Mouse (Mus musculus): ENCODE measurements at regions not wholly inside any gene's neighbourhood (a gene's known extent, or its start where the extent isn't known, plus 50 kb on each side); places are given as distances from the start of the nearest gene placed in this dataset.

GRCm38 (mm10) chr16:29981543-29981942, 82.6 kb upstream of the Hes1 start:
- Histone ChIP-seq H3K4me2 (replicated peaks) (no peak overlapping the region), H3K4me1 (no peaks in the 10 kb centered on the region), H3K36me3 (no peaks in the 10 kb centered on the region), H3K4me3 (no peak overlapping the region), H3K9ac (no peak overlapping the region), H3K27ac (no peak overlapping the region), H3K27me3 (replicated peaks) (no peaks in the 10 kb centered on the region; the same call in 1 of the 2 replicates), H3K9me3 (no peaks in the 10 kb centered on the region)
- 89% methylated on average over 7 of the region's 7 CpGs for WGBS
- no peak for ATAC-seq (ENCODE audit: low FRiP score, low read depth)

- Histone ChIP-seq H3K9ac (no peak overlapping the region), H3K36me3 (no peaks in the 10 kb centered on the region), H3K27ac (no peak overlapping the region), H3K27me3 (replicated peaks) (no peaks in the 10 kb centered on the region; the same call in 1 of the 2 replicates), H3K4me2 (replicated peaks) (no peak overlapping the region), H3K4me1 (no peaks in the 10 kb centered on the region), H3K9me3 (no peaks in the 10 kb centered on the region), H3K4me3 (no peak overlapping the region)
- ATAC-seq (ENCODE audit: low FRiP score, low read depth) = no peak
- 87% methylated on average over 8 of the region's 8 CpGs for WGBS
Measured at GRCm38 (mm10) chr16:29982224-29982785, 81.9 kb upstream of the Hes1 start.

DNA sequence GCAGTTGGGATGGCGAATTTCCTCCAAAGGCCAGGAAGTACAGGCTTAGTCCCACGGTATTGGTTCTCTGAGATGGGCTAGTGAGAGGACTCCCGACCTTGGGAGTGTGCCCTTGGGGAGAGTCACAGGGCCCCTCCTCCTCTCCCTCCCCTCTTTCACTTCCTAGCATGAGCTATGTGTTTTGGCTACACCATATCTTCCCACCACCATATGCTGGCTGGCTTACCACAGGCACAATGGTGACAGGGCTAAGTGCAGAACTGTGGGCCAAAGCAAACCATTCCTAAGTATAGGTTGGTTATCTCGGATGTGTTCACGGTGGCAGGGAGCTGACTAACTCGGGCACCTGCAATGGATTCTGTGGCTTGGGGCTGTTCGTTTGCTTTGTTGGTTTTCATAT, 81.0 kb upstream of the Hes1 start:
- H3K9me3 ChIP-seq = no peaks in the 10 kb centered on the region
- WGBS = 74% methylated on average over 7 of the region's 7 CpGs
- H3K9ac ChIP-seq = no peak overlapping the region
- H3K4me3 ChIP-seq = no peak overlapping the region
- H3K27me3 ChIP-seq (replicated peaks) = no peaks in the 10 kb centered on the region; the same call in 1 of the 2 replicates
- ATAC-seq (ENCODE audit: low FRiP score, low read depth) = no peak
- no peak overlapping the region for H3K4me2 ChIP-seq (replicated peaks)
- no peak overlapping the region for H3K27ac ChIP-seq
- no peaks in the 10 kb centered on the region for H3K4me1 ChIP-seq
- no peaks in the 10 kb centered on the region for H3K36me3 ChIP-seq

DNA sequence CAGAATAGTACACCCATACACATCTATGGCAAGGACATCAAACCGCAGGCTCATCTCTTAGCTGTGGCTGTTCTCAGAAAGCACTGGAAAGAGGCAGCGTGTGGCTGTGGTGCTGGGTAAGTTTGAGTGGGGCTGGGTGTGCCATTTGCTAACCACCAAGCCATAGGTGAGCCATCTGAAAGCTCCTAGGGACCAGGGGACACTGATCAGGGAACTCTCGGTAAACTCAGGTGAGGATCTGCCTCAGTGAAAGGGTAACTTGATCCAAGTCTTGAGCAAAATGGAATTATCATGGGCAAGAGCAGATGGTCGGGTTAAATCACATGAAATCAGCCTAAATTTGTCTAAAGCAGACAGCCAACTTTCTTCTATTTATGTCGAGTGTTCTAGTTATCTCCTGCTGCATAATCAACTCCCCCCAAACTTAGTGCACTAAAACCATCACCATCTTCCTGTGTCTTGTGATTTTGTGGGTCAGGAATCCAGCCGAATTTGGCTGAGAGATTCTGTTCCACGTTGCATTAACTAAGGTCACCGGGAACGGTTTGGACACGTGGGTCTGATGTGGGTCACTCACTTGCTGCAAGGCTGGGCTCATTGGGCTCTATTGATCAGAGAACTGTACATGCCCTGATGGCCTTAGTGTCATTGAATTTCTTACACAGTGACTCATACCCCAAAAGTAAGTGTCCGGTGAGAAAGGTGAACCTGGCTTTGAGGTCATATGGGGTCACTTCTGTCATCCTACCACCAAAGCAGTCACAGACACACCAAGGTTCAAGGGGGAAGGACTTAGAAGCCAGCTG, 78.9 kb upstream of the Hes1 start:
- Histone ChIP-seq H3K27ac (no peak overlapping the region), H3K4me2 (replicated peaks) (no peak overlapping the region), H3K9ac (no peak overlapping the region), H3K9me3 (no peaks in the 10 kb centered on the region), H3K36me3 (no peaks in the 10 kb centered on the region), H3K4me1 (no peaks in the 10 kb centered on the region), H3K27me3 (replicated peaks) (peaks cover 3% of the 10 kb centered on the region; the same call in 1 of the 2 replicates), H3K4me3 (no peak overlapping the region)
- ATAC-seq (ENCODE audit: low FRiP score, low read depth) = no peak
- WGBS = 90% methylated on average over 11 of the region's 11 CpGs

DNA sequence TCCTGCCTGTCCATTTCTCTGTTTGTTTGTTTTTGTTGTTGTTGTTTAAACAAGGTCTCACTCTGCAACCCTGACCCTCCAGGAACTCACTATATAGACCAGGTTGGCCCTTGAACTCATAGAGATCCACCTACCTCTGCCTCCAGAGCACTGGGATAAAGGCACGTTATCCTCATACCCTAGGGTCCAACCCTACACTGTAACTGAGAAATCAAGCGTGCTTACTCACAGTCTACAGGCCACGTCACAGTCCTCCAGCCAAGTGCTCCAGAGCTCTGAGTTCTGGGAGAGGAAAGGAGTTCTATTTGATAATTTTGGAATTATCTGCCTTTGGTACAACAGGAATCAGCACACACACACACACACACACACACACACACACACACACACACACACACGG, 76.6 kb upstream of the Hes1 start:
- Histone ChIP-seq H3K27me3 (replicated peaks) (0 out of 2 replicates have a peak, but pooled peaks cover 3% of the 10 kb centered on the region), H3K4me3 (no peak overlapping the region), H3K9ac (no peak overlapping the region), H3K4me1 (no peaks in the 10 kb centered on the region), H3K9me3 (no peaks in the 10 kb centered on the region), H3K36me3 (no peaks in the 10 kb centered on the region), H3K4me2 (replicated peaks) (no peak overlapping the region), H3K27ac (no peak overlapping the region)
- ATAC-seq (ENCODE audit: low FRiP score, low read depth) = no peak
- WGBS = 94% methylated on average over 4 of the region's 4 CpGs

DNA sequence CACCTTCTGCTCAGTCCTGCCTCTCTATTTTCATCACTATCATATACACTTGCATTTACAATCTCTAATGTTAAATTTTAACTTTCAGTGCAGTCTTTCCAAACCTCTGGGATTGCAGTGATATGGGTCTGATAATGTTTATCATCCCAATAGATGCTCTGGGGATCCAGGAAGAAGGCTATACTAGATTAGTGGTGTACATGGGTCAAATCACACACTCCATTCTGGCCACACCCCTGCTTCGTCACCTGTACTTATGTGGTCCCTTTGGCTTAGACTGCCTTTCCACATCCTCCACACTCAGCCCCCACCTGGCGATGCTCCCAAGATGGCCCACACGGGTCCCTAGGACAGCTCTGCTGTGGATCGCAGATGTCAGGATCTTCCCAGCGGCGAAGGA, 76.2 kb upstream of the Hes1 start:
- no peak for ATAC-seq (ENCODE audit: low FRiP score, low read depth)
- H3K9me3 ChIP-seq = no peaks in the 10 kb centered on the region
- 93% methylated on average over 6 of the region's 6 CpGs for WGBS
- 0 out of 2 replicates have a peak, but pooled peaks cover 3% of the 10 kb centered on the region for H3K27me3 ChIP-seq (replicated peaks)
- no peaks in the 10 kb centered on the region for H3K4me1 ChIP-seq
- no peak overlapping the region for H3K4me2 ChIP-seq (replicated peaks)
- no peak overlapping the region for H3K9ac ChIP-seq
- H3K36me3 ChIP-seq = no peaks in the 10 kb centered on the region
- no peak overlapping the region for H3K4me3 ChIP-seq
- no peak overlapping the region for H3K27ac ChIP-seq

DNA sequence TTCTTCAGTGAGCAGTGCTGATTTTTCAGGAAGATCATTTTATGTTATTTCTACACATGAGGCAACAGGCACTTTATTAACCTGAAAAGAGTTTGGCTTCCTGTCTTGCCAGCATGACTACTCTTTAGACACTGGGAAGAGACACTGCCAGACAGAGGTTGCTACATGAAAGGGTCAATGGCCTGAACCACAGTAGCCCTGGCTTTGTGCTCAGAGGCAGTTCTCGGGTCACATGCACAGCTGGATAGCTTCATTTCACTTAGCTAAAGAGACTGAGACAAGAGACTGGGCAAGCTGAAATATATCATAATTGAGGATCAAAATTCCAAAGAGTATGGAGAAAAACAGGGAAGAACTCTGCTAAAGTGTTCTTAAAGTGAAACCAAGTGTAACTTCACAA, 74.9 kb upstream of the Hes1 start:
- H3K27ac ChIP-seq = no peak overlapping the region
- no peaks in the 10 kb centered on the region for H3K9me3 ChIP-seq
- no peak overlapping the region for H3K4me2 ChIP-seq (replicated peaks)
- H3K4me1 ChIP-seq = no peaks in the 10 kb centered on the region
- 13% methylated on average over 1 of the region's 1 CpGs for WGBS
- H3K36me3 ChIP-seq = no peaks in the 10 kb centered on the region
- H3K27me3 ChIP-seq (replicated peaks) = 0 out of 2 replicates have a peak, but pooled peaks cover 3% of the 10 kb centered on the region
- no peak for ATAC-seq (ENCODE audit: low FRiP score, low read depth)
- no peak overlapping the region for H3K9ac ChIP-seq
- H3K4me3 ChIP-seq = no peak overlapping the region

DNA sequence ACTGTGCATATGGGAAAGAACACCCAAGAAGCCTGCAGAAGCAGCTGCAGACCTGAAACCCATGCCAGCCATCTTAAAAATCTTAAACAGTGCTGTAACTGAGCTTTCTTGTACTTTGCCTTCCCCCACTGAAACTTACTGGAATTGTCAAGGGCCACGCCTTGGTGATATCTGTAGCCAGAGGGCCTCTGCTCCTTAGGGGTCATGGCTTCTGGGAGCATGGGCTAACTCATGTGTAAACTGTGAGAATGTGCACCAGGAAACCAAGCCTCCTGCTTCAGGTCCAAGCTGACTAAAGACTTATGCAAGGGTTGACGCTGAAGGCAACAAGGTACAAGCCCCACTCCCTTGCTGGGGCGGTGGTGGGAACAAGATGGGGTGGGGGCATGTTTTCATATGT, 73.8 kb upstream of the Hes1 start:
- Histone ChIP-seq H3K4me1 (no peaks in the 10 kb centered on the region), H3K9ac (no peak overlapping the region), H3K36me3 (no peaks in the 10 kb centered on the region), H3K4me2 (replicated peaks) (no peak overlapping the region), H3K27me3 (replicated peaks) (peaks cover 10% of the 10 kb centered on the region; the same call in 1 of the 2 replicates), H3K4me3 (no peak overlapping the region), H3K27ac (no peak overlapping the region), H3K9me3 (no peaks in the 10 kb centered on the region)
- WGBS = 75% methylated on average over 3 of the region's 3 CpGs
- no peak for ATAC-seq (ENCODE audit: low FRiP score, low read depth)

DNA sequence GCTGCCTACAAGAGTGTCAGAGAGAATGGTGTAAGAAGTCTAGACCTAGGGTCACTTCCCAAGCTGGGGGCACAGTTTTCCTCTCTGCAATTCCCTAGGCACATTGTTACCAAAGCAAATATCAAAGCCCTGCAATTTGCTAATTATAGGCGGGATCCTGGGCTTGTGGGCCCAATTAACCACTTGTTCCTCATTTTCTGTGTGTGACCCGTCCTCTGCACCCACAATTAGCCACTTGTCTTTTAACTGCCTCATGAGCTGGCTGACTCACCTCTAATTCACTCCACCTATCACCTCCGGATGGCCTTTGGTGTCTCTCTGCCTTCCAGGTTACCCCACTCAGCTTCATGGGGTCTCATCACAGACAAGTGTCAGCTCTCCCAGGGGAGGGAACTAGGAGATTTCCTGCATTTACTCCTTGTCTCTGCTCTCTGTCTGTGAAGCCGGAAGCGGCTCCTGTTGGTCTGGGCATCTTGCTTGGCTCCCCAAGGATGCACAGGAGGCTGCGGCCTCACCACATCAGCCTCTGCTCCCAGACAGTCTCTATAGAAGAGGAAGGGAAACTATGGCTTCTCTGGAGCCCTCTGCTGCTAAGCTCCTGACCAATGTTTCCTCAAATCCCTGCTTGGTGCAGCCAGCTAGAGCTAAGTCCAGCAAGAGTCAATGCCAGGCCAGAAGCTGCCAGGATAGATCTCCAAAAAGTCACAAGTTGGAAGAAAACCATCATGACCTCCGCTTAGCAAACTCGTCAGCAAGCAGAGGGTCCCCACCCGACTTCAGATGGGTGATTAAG, 73.2 kb upstream of the Hes1 start:
- Histone ChIP-seq H3K4me3 (no peak overlapping the region), H3K4me2 (replicated peaks) (no peak overlapping the region), H3K27ac (no peak overlapping the region), H3K9me3 (no peaks in the 10 kb centered on the region), H3K4me1 (peaks cover under 1% of the 10 kb centered on the region; the same call in 1 of the 2 replicates), H3K27me3 (replicated peaks) (peaks cover 10% of the 10 kb centered on the region; the same call in 1 of the 2 replicates), H3K9ac (no peak overlapping the region), H3K36me3 (no peaks in the 10 kb centered on the region)
- WGBS = 62% methylated on average over 9 of the region's 9 CpGs
- no peak for ATAC-seq (ENCODE audit: low FRiP score, low read depth)

DNA sequence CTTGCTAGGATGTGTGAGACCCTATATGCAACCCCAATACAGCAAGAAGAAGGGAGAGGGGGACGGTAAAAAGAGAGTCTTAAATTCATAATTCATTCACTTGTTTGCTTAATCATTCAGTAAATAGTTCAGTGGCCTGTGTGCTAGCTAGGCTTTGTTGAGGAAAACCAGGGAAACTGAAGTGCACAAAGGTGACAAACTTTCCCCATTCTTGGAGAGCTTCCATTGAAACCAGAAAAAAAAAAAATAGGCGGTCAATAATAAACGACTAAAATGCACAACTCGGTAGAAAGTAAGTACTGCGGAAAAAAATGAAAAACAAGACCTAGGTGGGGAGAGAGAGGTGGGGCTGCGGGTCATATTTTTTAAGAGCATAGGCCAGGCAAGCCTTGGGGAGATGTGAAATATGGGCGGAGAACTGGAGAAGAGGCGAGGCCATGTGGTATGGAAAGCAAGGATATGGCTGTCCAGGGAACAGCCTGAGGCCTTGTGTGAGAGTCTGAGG, 72.3 kb upstream of the Hes1 start:
- Histone ChIP-seq H3K4me3 (no peak overlapping the region), H3K4me1 (peaks cover 5% of the 10 kb centered on the region; the same call in 1 of the 2 replicates), H3K9me3 (no peaks in the 10 kb centered on the region), H3K27me3 (replicated peaks) (peaks cover 10% of the 10 kb centered on the region; the same call in 1 of the 2 replicates), H3K4me2 (replicated peaks) (no peak overlapping the region), H3K36me3 (no peaks in the 10 kb centered on the region), H3K27ac (no peak overlapping the region), H3K9ac (no peak overlapping the region)
- 87% methylated on average over 8 of the region's 8 CpGs for WGBS
- no peak for ATAC-seq (ENCODE audit: low FRiP score, low read depth)

DNA sequence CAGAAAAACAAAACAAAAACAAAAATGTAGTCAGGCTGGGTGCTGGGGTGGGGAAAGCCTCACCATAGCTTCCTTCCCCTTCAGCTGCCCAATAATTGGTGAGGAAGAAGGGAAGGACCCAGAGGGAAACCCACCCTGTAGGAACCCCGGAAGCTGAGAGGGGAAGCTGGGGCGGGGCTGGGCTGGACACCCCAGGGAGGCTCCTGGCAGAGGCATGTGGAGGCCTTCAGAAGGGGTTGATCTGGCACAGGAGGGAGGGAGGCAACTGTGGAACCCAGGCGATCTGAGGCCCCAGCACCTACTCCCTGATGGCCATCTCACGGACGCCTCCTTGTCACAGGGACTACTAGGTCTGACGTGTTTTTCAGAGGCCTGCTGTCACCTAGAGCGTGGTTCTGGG, 71.1 kb upstream of the Hes1 start:
- Histone ChIP-seq H3K4me1 (peaks cover 5% of the 10 kb centered on the region; the same call in 1 of the 2 replicates), H3K9me3 (no peaks in the 10 kb centered on the region), H3K9ac (no peak overlapping the region), H3K4me3 (no peak overlapping the region), H3K27ac (no peak overlapping the region), H3K27me3 (replicated peaks) (peaks cover 10% of the 10 kb centered on the region; the same call in 1 of the 2 replicates), H3K36me3 (no peaks in the 10 kb centered on the region), H3K4me2 (replicated peaks) (no peak overlapping the region)
- WGBS = 69% methylated on average over 7 of the region's 7 CpGs
- ATAC-seq (ENCODE audit: low FRiP score, low read depth) = no peak

GRCm38 (mm10) chr16:29993535-29993934, 70.6 kb upstream of the Hes1 start:
- no peak overlapping the region for H3K9ac ChIP-seq
- H3K4me1 ChIP-seq = peaks cover 5% of the 10 kb centered on the region; the same call in 1 of the 2 replicates
- no peak overlapping the region for H3K4me3 ChIP-seq
- no peak for ATAC-seq (ENCODE audit: low FRiP score, low read depth)
- no peak overlapping the region for H3K27ac ChIP-seq
- H3K27me3 ChIP-seq (replicated peaks) = peaks cover 10% of the 10 kb centered on the region; the same call in 1 of the 2 replicates
- no peaks in the 10 kb centered on the region for H3K9me3 ChIP-seq
- no peak overlapping the region for H3K4me2 ChIP-seq (replicated peaks)
- no peaks in the 10 kb centered on the region for H3K36me3 ChIP-seq
- 36% methylated on average over 6 of the region's 6 CpGs for WGBS

All from neural tube, embryonic 12.5 days (tissue).